Mouse (Mus musculus): ENCODE measurements around the gene Sema5b.
A peak's percentile ranks its signal among the peaks of the same experiment; 100 is the strongest.
"Not testable (repeated sequence)": the region's sequence is repeated elsewhere in the genome, so short reads cannot be mapped to it uniquely, and the experiment has no call there.

Gene Sema5b

DNA sequence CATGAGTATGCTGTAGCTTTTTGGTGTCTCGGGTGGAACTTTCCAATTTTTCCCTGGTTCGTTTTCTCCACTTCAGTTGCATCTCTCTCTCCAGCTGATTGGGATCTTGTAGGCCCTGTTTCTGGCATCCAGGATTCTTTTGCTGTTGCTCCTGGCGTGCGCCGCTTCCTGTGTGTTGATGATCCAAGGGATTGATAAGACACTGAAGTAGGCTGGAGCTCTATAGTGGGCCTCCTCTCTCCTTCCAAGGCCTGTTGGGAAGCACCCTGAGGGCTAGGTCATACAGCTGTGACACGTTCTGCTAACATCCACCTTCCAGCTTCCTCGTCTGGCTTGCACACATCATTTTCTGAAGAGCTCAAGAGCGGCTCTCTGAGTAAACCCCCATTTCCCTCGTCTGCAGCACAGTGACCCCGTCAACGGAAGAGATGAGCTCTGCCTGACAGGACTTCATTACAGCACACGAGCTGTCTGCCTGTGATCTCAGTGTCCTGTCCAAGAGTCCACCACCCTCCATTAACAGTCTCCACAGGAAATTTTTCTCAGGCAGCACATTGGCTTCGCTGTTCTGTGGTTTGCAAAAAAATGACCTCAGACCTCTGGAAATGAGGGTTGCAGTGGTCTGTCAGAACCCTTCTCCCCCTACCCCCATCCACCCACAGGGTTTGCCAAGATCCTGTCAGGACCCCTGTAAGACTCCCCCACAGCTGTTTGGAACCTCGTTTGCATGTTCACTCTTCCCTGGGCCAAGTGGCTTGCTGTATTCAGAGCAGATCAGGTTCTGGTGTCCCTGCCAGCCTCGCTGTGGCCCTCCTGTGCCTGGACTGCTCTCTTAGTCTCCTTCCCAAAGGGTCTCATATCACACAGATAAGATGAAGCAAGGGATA is 14.9 kb downstream of the Sema5b start:
- no peak for DNase-seq

DNA sequence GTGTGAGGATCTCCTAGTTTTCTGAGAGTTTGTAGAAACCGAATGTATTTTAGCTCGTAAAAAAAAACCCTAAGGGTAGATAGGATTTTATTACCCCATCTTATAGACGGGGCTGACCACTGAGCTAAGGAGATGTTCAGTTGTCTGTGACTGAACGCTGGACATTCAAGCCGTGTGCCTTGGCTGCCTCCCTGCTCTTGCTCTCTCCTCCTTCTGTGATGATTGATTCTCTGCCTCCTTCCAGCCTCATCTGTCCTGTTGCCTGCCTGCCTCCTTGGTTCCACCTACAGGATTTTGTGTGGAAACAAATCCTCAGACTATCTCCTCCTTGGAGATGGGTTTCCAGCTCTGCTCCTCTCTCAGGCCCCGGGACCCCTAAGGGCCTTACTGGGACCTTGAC is 16.1 kb downstream of the Sema5b start:
- DNase-seq, result no peak

- DNase-seq, result no peak
Observed at GRCm38 (mm10) chr16:35561541-35561940, 20.6 kb downstream of the Sema5b start.

- DNase-seq, result peak; percentile 91
Observed at GRCm38 (mm10) chr16:35564246-35564905, 23.4 kb downstream of the Sema5b start.

- DNase-seq, result not testable (repeated sequence)
Observed at GRCm38 (mm10) chr16:35565601-35566000, 24.7 kb downstream of the Sema5b start.

DNA sequence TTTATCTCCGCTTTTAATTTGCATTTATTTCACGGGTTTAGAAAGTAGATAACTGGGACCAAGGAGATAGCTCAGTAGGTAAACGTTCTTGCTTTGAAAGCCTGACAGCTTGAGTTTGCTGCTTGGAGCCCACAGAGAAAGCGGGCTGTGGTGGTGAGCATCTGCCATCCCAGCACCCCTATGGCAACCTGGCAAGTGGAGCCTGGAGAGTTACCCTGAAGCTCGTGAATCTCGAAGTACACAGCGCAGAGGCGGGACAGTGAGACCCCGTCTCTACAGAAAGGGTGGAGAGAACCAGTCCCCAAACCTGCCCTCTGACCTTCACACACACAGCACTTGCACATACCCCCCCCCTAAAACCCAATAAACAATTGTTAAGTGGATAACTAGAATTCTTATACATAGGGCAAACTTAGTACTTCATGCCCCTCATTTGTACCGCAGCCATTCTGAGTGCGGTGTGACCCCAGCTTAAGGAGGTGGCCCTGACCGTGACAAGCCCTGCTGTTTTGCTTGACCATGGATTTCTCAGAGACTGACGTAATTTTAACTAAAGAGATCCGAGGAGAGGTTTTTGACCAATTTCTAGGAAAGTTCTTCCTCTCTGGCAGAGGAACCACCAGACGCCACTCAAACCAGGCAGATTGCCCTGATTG is 27.4 kb downstream of the Sema5b start:
- DNase-seq, result no peak

DNA sequence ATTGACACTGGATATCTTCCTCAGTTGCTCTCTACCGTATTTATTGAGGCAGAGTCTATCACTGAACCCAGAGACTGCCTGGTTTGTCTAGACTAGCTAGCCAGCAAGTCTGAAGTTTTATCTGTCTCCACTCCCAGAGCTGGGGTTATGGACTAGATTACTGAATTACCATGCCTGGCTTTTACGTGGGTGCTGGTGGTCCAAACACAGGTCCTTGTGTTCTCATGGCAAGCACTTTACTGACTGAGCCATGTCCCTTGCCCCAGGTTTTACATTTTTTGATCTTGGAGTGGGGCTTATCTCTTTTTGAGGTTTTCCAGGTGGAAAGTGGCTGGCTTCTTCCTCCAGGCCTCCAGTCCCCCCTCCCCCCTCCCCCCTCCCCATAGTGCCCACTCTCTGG is 28.4 kb downstream of the Sema5b start:
- no peak for DNase-seq

DNA sequence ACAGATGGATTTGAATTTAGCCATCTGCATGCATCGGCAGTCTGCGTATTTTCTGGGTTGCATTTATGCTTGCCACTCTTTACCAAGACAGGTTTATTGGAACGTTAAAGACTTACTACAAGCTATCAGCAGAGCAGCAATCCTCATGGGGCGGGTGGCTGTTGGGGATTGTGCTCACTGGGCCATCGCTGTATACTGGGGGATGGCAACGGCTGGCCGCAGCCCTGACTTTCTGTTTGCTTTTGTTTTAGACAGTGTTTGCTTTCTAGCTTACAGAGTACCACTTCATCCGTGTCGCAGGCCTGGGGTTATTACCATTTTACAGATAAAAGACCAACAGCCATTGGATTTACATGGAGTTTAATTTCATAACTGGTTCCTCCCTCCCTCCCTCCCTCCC is 28.8 kb downstream of the Sema5b start:
- no peak for DNase-seq

DNA sequence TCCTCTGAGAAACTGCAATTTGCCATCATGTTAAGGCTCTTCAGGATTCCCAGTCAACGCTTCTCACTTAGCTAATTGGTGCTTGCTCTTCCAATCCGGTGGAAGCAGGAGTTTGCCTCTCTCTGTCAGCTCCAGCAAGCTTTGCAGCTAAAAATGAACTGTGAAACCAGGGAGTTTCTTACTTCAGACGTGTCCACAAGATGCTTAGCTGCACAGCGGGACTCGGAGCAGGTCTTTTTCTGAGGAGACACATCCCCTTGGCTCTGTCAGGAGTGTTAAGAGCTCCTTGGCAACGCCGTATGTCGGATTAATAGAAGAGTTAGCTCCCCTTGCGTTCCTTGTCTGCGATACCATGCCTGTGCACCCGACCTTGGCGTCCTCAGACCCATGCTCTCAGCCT is 29.7 kb downstream of the Sema5b start:
- no peak for DNase-seq

DNA sequence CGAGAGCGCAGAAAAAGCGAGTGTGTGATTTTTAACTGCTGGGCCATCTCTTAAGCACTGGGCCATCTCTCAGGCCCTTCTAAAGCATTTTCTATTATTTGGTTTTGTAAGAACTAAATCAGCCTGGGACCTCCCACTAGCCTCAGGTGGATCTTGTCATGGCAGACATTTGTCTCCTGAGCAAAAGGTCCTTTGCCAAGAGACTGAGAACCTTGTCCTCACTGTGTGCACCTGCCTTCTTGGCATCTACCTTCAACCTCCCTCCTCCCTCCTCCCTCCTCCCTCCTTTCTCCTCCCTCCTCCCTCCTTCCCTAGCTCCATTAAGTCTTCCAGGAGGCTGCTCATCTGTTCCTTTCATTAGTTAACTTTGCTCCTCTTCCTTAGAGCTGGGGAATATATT is 32.6 kb downstream of the Sema5b start:
- DNase-seq, result no peak

DNA sequence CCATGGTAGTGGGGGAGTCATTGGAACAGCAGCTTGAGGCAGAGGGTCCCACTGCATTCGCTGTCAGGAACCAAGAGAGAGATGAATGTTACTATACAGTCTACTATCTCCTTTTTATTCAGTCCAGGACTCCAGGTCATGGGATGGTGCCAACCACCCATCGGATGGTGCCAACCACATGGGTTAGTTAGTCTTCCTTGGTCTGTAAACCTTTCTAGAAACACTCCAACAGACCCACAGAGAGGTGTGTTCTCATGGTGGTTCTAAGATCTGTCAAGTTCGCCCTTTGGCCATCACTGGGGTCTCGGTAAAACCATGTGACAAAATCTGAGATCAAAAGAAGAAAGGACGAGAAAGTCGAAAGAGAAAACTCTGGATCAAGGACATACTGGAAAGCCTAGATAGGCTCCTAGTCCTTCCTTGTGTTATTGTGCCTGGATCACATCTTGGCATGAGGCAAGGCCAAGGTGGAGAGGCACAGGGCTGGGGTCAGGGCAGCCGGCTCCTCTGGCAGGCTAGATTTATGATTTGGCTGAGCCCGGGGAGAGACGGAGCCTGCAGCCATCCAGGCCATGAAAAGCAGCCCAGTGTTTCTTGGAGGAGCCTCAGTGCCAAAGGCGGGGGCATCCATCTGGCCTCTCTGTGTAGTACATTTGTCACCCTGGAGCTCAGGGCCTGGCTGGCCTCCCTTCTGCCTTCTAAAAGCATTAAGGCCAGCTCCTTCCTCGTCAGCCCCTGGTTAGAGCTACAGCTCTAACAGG is 36.4 kb downstream of the Sema5b start:
- no peak for DNase-seq

- no peak for DNase-seq
Observed at GRCm38 (mm10) chr16:35581299-35581698, 40.4 kb downstream of the Sema5b start.

DNA sequence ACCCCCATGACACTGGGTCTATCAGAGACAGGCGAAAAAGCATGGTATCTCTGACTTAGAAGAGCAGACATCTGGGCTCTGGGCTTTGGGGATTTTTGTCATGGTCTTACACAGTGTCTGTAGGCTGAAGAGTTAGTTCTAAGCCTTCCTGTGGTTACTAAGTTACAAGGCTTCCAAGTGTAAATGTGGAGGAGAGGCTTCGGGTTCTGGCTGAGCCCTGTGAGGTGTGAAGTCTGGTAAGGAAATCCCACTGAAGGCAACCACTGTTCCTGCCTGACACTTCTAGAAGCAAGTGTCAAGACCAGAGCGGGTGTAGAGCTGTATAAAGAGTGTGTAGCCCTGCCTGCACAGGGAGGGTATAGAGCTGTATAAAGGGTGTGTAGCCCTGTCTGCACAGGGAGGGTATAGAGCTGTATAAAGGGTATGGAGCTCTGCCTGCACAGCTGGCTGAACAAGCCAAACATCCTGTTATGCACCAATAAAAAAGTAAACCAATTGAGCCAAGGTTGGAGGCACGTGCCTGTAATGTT is 42.7 kb downstream of the Sema5b start:
- DNase-seq, result no peak

DNA sequence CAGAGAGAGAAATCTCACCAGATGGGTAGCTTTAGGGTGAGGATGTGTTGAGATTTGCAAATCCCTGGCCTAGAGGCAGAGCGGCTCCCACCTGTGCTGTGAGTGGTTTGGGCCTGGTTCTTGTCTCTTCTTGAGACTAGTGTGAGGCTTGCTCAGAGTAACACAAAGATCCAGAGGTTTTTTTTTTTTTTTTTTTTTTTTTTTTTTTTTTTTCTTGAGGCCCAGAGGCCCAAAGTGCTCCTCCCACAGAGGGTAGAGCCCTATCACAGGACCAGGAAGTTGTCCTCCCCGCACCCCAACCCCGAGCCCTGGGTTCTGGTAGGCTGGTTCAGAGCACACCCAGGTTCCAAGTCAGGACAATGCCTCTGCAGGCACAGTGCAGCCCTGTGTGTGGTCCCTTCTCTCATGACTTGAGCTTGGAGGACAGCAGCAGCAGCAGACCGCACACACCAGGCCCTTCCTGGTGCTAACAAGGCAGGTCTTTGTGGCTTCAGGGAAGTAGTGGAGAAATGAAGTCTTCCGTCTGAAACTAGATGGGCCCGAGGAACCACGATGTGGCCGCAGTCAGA is 44.3 kb downstream of the Sema5b start:
- DNase-seq, result peak; percentile 91

- DNase-seq, result no peak
Observed at GRCm38 (mm10) chr16:35587046-35587779, 46.3 kb downstream of the Sema5b start.

- peak; percentile 58 for DNase-seq
Observed at GRCm38 (mm10) chr16:35587866-35588465, 47.0 kb downstream of the Sema5b start.

GRCm38 (mm10) chr16:35588731-35589151 is 47.8 kb downstream of the Sema5b start:
- peak; percentile 78 for DNase-seq

DNA sequence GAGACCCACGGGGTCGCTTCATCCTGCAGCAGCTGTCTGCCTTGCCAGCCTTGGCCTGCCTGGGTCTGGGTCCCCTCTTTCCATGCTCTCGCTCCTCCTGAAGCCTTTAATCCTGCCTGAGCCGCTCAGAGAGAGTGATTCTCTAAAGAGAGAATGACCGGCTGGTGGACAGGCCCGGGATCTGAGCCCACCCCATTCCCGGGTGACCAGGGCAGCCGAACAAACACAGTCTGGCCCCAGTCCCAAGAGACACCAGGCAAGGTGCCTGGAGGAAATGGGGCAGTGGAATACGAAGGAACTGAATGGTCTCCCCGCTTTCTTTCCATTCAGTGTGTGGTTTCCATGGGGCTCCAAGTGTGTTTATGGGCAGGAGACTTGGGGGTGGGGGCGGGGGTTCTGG is 50.8 kb downstream of the Sema5b start:
- DNase-seq, result peak; percentile 75

GRCm38 (mm10) chr16:35592274-35593065 is 51.5 kb downstream of the Sema5b start:
- DNase-seq, result peak; percentile 70

- no peak for DNase-seq
Observed at GRCm38 (mm10) chr16:35593474-35593873, 52.5 kb downstream of the Sema5b start.
